Mouse (Mus musculus) ES-Bruce4 (cell line): ENCODE data around the gene Lrp4. TPM values are rescaled to one million over a fixed set of nuclear protein-coding genes. Genes with fewer than 3 reads are reported as not detected.
A peak's percentile ranks its signal among the peaks of the same experiment; 100 is the strongest.

Experiments used
- H3K27ac ChIP-seq: 2 replicates; pipeline ENCODE4 v1.5.1; 2012; ENCODE audit warnings: low read length, inconsistent platforms; ENCODE audit not compliant: insufficient read depth
- H3K27me3 ChIP-seq: 2 replicates; pipeline ENCODE4 v1.6.1; 2012; ENCODE audit warnings: mild to moderate bottlenecking, low read length, inconsistent platforms; ENCODE audit not compliant: control insufficient read depth, poor library complexity, insufficient read depth, severe bottlenecking
- H3K36me3 ChIP-seq: 2 replicates; pipeline ENCODE4 v1.6.1; 2012; ENCODE audit warnings: inconsistent platforms, mild to moderate bottlenecking, low read length, moderate library complexity; ENCODE audit not compliant: control insufficient read depth, poor library complexity, insufficient read depth, severe bottlenecking
- H3K4me1 ChIP-seq: one replicate; pipeline ENCODE4 v1.8.1; 2011; ENCODE audit warnings: low read length; ENCODE audit not compliant: control insufficient read depth, insufficient read depth
- H3K4me3 ChIP-seq: 2 replicates; pipeline ENCODE4 v1.5.1; 2011; ENCODE audit warnings: low read depth, mild to moderate bottlenecking, low read length
- H3K9ac ChIP-seq: 2 replicates; pipeline ENCODE4 v1.6.1; 2012; ENCODE audit warnings: low read depth, mild to moderate bottlenecking, inconsistent platforms; ENCODE audit not compliant: poor library complexity, severe bottlenecking
- H3K9me3 ChIP-seq: replicated peaks from 2 replicates; pipeline ENCODE4 v1.6.1; 2012; ENCODE audit warnings: mild to moderate bottlenecking, low read length, inconsistent platforms; ENCODE audit not compliant: control insufficient read depth, poor library complexity, insufficient read depth, severe bottlenecking
- CTCF ChIP-seq: IDR thresholded peaks from one replicate; pipeline ENCODE4 v1.8.1; 2011; ENCODE audit warnings: low read depth, low read length
- EP300 ChIP-seq: IDR thresholded peaks from 2 replicates; pipeline ENCODE4 v1.6.1; 2011; ENCODE audit warnings: low read depth, low read length; ENCODE audit not compliant: insufficient read depth
- POLR2A ChIP-seq: IDR thresholded peaks from one replicate; pipeline ENCODE4 v1.8.1; 2011; ENCODE audit warnings: low read length; ENCODE audit not compliant: insufficient read depth
- polyA plus RNA-seq: library from polyadenylated mRNA; stranded (reverse); fragments of >200 nt; gene quantifications from 2 replicates; pipeline ENCODE4 v1.2.4, GENCODE M21; 2011; ENCODE audit warnings: low read depth; ENCODE audit not compliant: missing spikeins, insufficient read depth, insufficient read length

Gene Lrp4
- polyA plus RNA-seq, 1 experiment, result 6.2 TPM

GRCm38 (mm10) chr2:91437116-91437815 lies 20.0 kb upstream of the Lrp4 start:
- no peaks in the 10 kb centered on the region for H3K27me3 ChIP-seq
- H3K4me1 ChIP-seq, result no peaks in the 10 kb centered on the region
- TF ChIP-seq EP300 (no peak), CTCF (no peak), POLR2A (no peak)
- no peak overlapping the region for H3K4me3 ChIP-seq
- H3K27ac ChIP-seq, result no peak overlapping the region
- H3K9me3 ChIP-seq, result no peaks in the 10 kb centered on the region
- H3K9ac ChIP-seq, result no peak overlapping the region
- no peaks in the 10 kb centered on the region for H3K36me3 ChIP-seq

GRCm38 (mm10) chr2:91439271-91439670 lies 18.0 kb upstream of the Lrp4 start:
- TF ChIP-seq CTCF (no peak), EP300 (0 out of 2 replicates have a peak, but pooled peaks have one; percentile 34), POLR2A (no peak)
- Histone ChIP-seq H3K27me3 (no peaks in the 10 kb centered on the region), H3K36me3 (no peaks in the 10 kb centered on the region), H3K4me3 (peak overlapping the region; percentile 6; the same call in 1 of the 2 replicates), H3K4me1 (no peaks in the 10 kb centered on the region), H3K9ac (no peak overlapping the region), H3K27ac (no peak overlapping the region), H3K9me3 (no peaks in the 10 kb centered on the region)

GRCm38 (mm10) chr2:91439876-91440275 lies 17.4 kb upstream of the Lrp4 start:
- Histone ChIP-seq H3K27ac (no peak overlapping the region), H3K27me3 (no peaks in the 10 kb centered on the region), H3K4me1 (no peaks in the 10 kb centered on the region), H3K36me3 (no peaks in the 10 kb centered on the region), H3K9me3 (no peaks in the 10 kb centered on the region), H3K4me3 (no peak overlapping the region), H3K9ac (no peak overlapping the region)
- no peak for TF ChIP-seq POLR2A
- TF ChIP-seq EP300, result no peak
- no peak for TF ChIP-seq CTCF

- TF ChIP-seq POLR2A (no peak), CTCF (no peak), EP300 (no peak)
- Histone ChIP-seq H3K27me3 (no peaks in the 10 kb centered on the region), H3K9ac (no peak overlapping the region), H3K4me1 (no peaks in the 10 kb centered on the region), H3K27ac (no peak overlapping the region), H3K9me3 (no peaks in the 10 kb centered on the region), H3K36me3 (no peaks in the 10 kb centered on the region), H3K4me3 (no peak overlapping the region)
Observed at GRCm38 (mm10) chr2:91440686-91441085, 16.6 kb upstream of the Lrp4 start.

GRCm38 (mm10) chr2:91441715-91442114 lies 15.6 kb upstream of the Lrp4 start:
- no peak for TF ChIP-seq EP300
- TF ChIP-seq CTCF, result no peak
- TF ChIP-seq POLR2A, result no peak
- Histone ChIP-seq H3K36me3 (no peaks in the 10 kb centered on the region), H3K27ac (no peak overlapping the region), H3K27me3 (no peaks in the 10 kb centered on the region; the same call in 1 of the 2 replicates), H3K9ac (no peak overlapping the region), H3K4me3 (no peak overlapping the region), H3K9me3 (no peaks in the 10 kb centered on the region), H3K4me1 (no peaks in the 10 kb centered on the region)

- H3K27ac ChIP-seq, result no peak overlapping the region
- no peaks in the 10 kb centered on the region; the same call in 1 of the 2 replicates for H3K27me3 ChIP-seq
- no peaks in the 10 kb centered on the region for H3K36me3 ChIP-seq
- H3K9me3 ChIP-seq, result peaks cover under 1% of the 10 kb centered on the region; the same call in 1 of the 2 replicates
- no peaks in the 10 kb centered on the region for H3K4me1 ChIP-seq
- H3K4me3 ChIP-seq, result no peak overlapping the region
- no peak for TF ChIP-seq CTCF
- no peak for TF ChIP-seq POLR2A
- no peak for TF ChIP-seq EP300
- no peak overlapping the region for H3K9ac ChIP-seq
Observed at GRCm38 (mm10) chr2:91442241-91442640, 15.1 kb upstream of the Lrp4 start.
